Mouse (Mus musculus): ENCODE data around the gene Syvn1. TPM values are rescaled to one million over a fixed set of nuclear protein-coding genes. Genes with fewer than 3 reads are reported as not detected.

Syvn1 gene
- total and polyA plus RNA-seq, 3 experiments: 16.5 to 106 (median 26.8) TPM

- TF ChIP-seq BHLHE40 (IDR thresholded peaks at IDR 0.05; ENCODE audit: low read depth, low read length) (no peak), MAFK (IDR thresholded peaks at IDR 0.05; ENCODE audit: insufficient replicate concordance, low read length) (no peak), NELFE (IDR thresholded peaks at IDR 0.05; ENCODE audit: low read depth, low read length) (no peak), SIN3A (IDR thresholded peaks at IDR 0.05; ENCODE audit: low read length) (no peak), CHD1 (IDR thresholded peaks at IDR 0.05; ENCODE audit: low read depth, low read length) (no peak), MYC (IDR thresholded peaks at IDR 0.05; ENCODE audit: low read depth, low read length) (no peak), ZMIZ1 (IDR thresholded peaks at IDR 0.05; ENCODE audit: low read depth, low read length) (no peak), RCOR1 (conservative IDR thresholded peaks at IDR 0.05; ENCODE audit: low read depth, low read length) (no peak), ETS1 (conservative IDR thresholded peaks at IDR 0.05; ENCODE audit: low read depth, low read length) (no peak), MEF2A (IDR thresholded peaks at IDR 0.05; ENCODE audit: borderline replicate concordance, low read depth, low read length) (no peak)
- Histone ChIP-seq H3K4me3 (replicated peaks in 1 of 3; ENCODE audit: low read depth in 2 of 3, low read length in 2 of 3, poor library complexity in 1 of 3) (peak overlapping the region in 1 of 3 experiments; percentile 53), H3K9ac (ENCODE audit: insufficient read depth, low read depth) (no peak overlapping the region), H3K79me2 (replicated peaks; ENCODE audit: control insufficient read depth, extremely low read depth, insufficient read depth, poor library complexity, severe bottlenecking) (peaks cover 5% of the 10 kb centered on the region), H3K27ac (ENCODE audit: insufficient read depth, low read depth) (no peak overlapping the region), H3K36me3 (replicated peaks in 1 of 2; ENCODE audit: control insufficient read depth in 1 of 2, insufficient read depth in 1 of 2, low read length in 1 of 2) (peaks cover 32 to 52% of the 10 kb centered on the region in 2 experiments), H3K9me3 (replicated peaks; ENCODE audit: low read length) (no peaks in the 10 kb centered on the region), H3K27me3 (replicated peaks) (no peaks in the 10 kb centered on the region), H3K4me1 (ENCODE audit: control insufficient read depth in 1 of 2, insufficient read depth in 2 of 2) (peaks cover 14 to 44% of the 10 kb centered on the region in 2 experiments), H3K4me2 (ENCODE audit: insufficient read depth, low read depth, poor library complexity, severe bottlenecking) (peak overlapping the region; percentile 88)
- in situ Hi-C loops (cut with MboI; ENCODE audit: low pct_ligation_motif_present, low pct_unique_long_range_greater_than_20kb, low sequenced_read_pairs) (loop anchor here (10.0 kb wide), 1 partner anchor 102 kb away; the partner anchor contains the start of gene Pola2), dilution Hi-C loops (cut with MboI; ENCODE audit: extremely low pct_ligation_motif_present, extremely low pct_unique_long_range_greater_than_20kb, low sequenced_read_pairs) (no loop called here)
- DNase-seq (ENCODE audit: extremely low read depth): no peak
These were observed 20.2 kb downstream of the Syvn1 start for GRCm38 (mm10) chr19:6066571-6066970.

GRCm38 (mm10) chr19:6067011-6067723, 20.8 kb downstream of the Syvn1 start:
- H3K27me3 ChIP-seq (replicated peaks): no peaks in the 10 kb centered on the region
- peaks cover 33 to 56% of the 10 kb centered on the region in 2 experiments for H3K36me3 ChIP-seq (replicated peaks in 1 of 2; ENCODE audit: control insufficient read depth in 1 of 2, insufficient read depth in 1 of 2, low read length in 1 of 2)
- in situ Hi-C loops (cut with MboI; ENCODE audit: low pct_ligation_motif_present, low pct_unique_long_range_greater_than_20kb, low sequenced_read_pairs): loop anchor here (10.0 kb wide), 1 partner anchor 102 kb away; the partner anchor contains the start of gene Pola2
- no peak overlapping the region for H3K27ac ChIP-seq (ENCODE audit: insufficient read depth, low read depth)
- H3K9me3 ChIP-seq (replicated peaks; ENCODE audit: low read length): no peaks in the 10 kb centered on the region
- H3K9ac ChIP-seq (ENCODE audit: insufficient read depth, low read depth): peak overlapping the region; percentile 30
- H3K4me2 ChIP-seq (ENCODE audit: insufficient read depth, low read depth, poor library complexity, severe bottlenecking): peak overlapping the region; percentile 88
- peaks cover 14 to 43% of the 10 kb centered on the region in 2 experiments for H3K4me1 ChIP-seq (ENCODE audit: control insufficient read depth in 1 of 2, insufficient read depth in 2 of 2)
- TF ChIP-seq USF1 (IDR thresholded peaks at IDR 0.05; ENCODE audit: low read depth, low read length) (no peak), SMC3 (IDR thresholded peaks at IDR 0.05; ENCODE audit: low read depth, low read length) (peak; percentile 76), NRF1 (IDR thresholded peaks at IDR 0.05; ENCODE audit: low read depth, low read length) (0 out of 2 replicates have a peak, but pooled peaks have one; percentile 14), RAD21 (IDR thresholded peaks at IDR 0.05; ENCODE audit: low read depth, low read length) (peak; percentile 30), CTCF (conservative IDR thresholded peaks at IDR 0.05 in 1 of 2, IDR thresholded peaks at IDR 0.05 in 1 of 2; ENCODE audit: low read depth in 2 of 2, low read length in 2 of 2) (peak; percentile 35 to 89; a peak in 3 of 4 replicates), HCFC1 (IDR thresholded peaks at IDR 0.05; ENCODE audit: low read depth, low read length) (no peak), RCOR1 (conservative IDR thresholded peaks at IDR 0.05; ENCODE audit: low read depth, low read length) (0 out of 2 replicates have a peak, but pooled peaks have one; percentile 25), MXI1 (IDR thresholded peaks at IDR 0.05; ENCODE audit: low read depth, low read length) (no peak; the same call in 1 of the 2 replicates)
- peak overlapping the region; percentile 42 to 53 (median 47) for H3K4me3 ChIP-seq (replicated peaks in 1 of 3; ENCODE audit: low read depth in 2 of 3, low read length in 2 of 3, poor library complexity in 1 of 3)
- dilution Hi-C loops (cut with MboI; ENCODE audit: extremely low pct_ligation_motif_present, extremely low pct_unique_long_range_greater_than_20kb, low sequenced_read_pairs): no loop called here
- peaks cover 5% of the 10 kb centered on the region for H3K79me2 ChIP-seq (replicated peaks; ENCODE audit: control insufficient read depth, extremely low read depth, insufficient read depth, poor library complexity, severe bottlenecking)
- peak; percentile 88 for DNase-seq (ENCODE audit: extremely low read depth)
